Mouse (Mus musculus) myocyte (in vitro differentiated cells): ENCODE measurements at regions not wholly inside any gene's neighbourhood (a gene's known extent, or its start where the extent isn't known, plus 50 kb on each side); places are given as distances from the start of the nearest gene placed in this dataset.

Experiments
- E2F4 ChIP-seq: IDR thresholded peaks from one replicate; pipeline ENCODE4 v1.6.1; 2011; ENCODE audit warnings: mild to moderate bottlenecking, control low read depth, moderate library complexity; ENCODE audit not compliant: insufficient read depth
- MAX ChIP-seq: IDR thresholded peaks from one replicate; pipeline ENCODE4 v1.6.1; 2011; ENCODE audit warnings: low read depth, mild to moderate bottlenecking, control low read depth
- MYOD1 ChIP-seq, 3 experiments: IDR thresholded peaks; one replicate each; pipeline ENCODE4 v1.6.1; 2011; ENCODE audit warnings: control low read depth in 2 of 3, low read depth in 2 of 3, mild to moderate bottlenecking in 2 of 3, moderate library complexity in 1 of 3; ENCODE audit not compliant: insufficient read length in 2 of 3, control insufficient read depth in 1 of 3
- MYOG ChIP-seq, 3 experiments: IDR thresholded peaks; one replicate each; pipeline ENCODE4 v1.6.1; 2011; ENCODE audit warnings: control low read depth in 2 of 3, low read depth in 2 of 3, mild to moderate bottlenecking in 2 of 3; ENCODE audit not compliant: insufficient read length in 2 of 3, control insufficient read depth in 1 of 3, insufficient read depth in 1 of 3
- POLR2A ChIP-seq: IDR thresholded peaks from one replicate; pipeline ENCODE4 v1.6.1; 2011; ENCODE audit warnings: low read depth, mild to moderate bottlenecking, control low read depth, moderate library complexity; ENCODE audit not compliant: insufficient read length
- SRF ChIP-seq: IDR thresholded peaks from one replicate; pipeline ENCODE4 v1.6.1; 2011; ENCODE audit warnings: low read depth; ENCODE audit not compliant: control insufficient read depth, insufficient read length
- TCF3 ChIP-seq: IDR thresholded peaks from one replicate; pipeline ENCODE4 v1.6.1; 2011; ENCODE audit warnings: low read depth, control low read depth; ENCODE audit not compliant: insufficient read length
- USF1 ChIP-seq: IDR thresholded peaks from one replicate; pipeline ENCODE4 v1.6.1; 2011; ENCODE audit warnings: low read depth, mild to moderate bottlenecking, control low read depth, moderate library complexity

GRCm38 (mm10) chr5:64505835-64506600, 297.2 kb upstream of the Klf3 start:
- TF ChIP-seq POLR2A (no peak), E2F4 (no peak), SRF (no peak), MYOD1 (IDR thresholded peaks at IDR 0.05; ENCODE audit: control insufficient read depth in 1 of 3, insufficient read length in 2 of 3, low read depth in 2 of 3) (no peak), USF1 (no peak), MAX (no peak), TCF3 (no peak), MYOG (IDR thresholded peaks at IDR 0.05; ENCODE audit: control insufficient read depth in 1 of 3, insufficient read depth in 1 of 3, insufficient read length in 2 of 3, low read depth in 2 of 3) (no peak)
